Mouse (Mus musculus): ENCODE data around the gene Rbm43.

GRCm38 (mm10) chr2:51973410-51973968, 38.5 kb upstream of the Rbm43 start, which contains the start of gene Nmi:
- no peak for TF ChIP-seq CTCF (IDR thresholded peaks at IDR 0.05; ENCODE audit: low read depth, low read length)
- TF ChIP-seq POLR2A (IDR thresholded peaks at IDR 0.05; ENCODE audit: borderline replicate concordance, low read depth, low read length): no peak

Measured in bone marrow macrophage, adult 2 months (primary cell).